Mouse (Mus musculus) midbrain, embryonic 16.5 days (tissue): ENCODE measurements at regions not wholly inside any gene's neighbourhood (a gene's known extent, or its start where the extent isn't known, plus 50 kb on each side); places are given as distances from the start of the nearest gene placed in this dataset.

Experiments
- ATAC-seq: fragments of 200-750 bp; cut with Nextera tagmentation; 2 replicates; pipeline ENCODE4 v1.8.0; 2017; ENCODE audit warnings: moderate TSS enrichment
- H3K27ac ChIP-seq: fragments of 300-500 bp; sonication (generic); 2 replicates; pipeline ENCODE4 v1.5.1; 2014; ENCODE audit warnings: mild to moderate bottlenecking, low read length, mixed read lengths
- H3K27me3 ChIP-seq: fragments of 300-500 bp; sonication (generic); 2 replicates; pipeline ENCODE4 v1.6.1; 2014; ENCODE audit warnings: low read depth, low read length, mixed read lengths; ENCODE audit not compliant: control insufficient read depth, insufficient read depth
- H3K36me3 ChIP-seq: fragments of 300-500 bp; sonication (generic); 2 replicates; pipeline ENCODE4 v1.6.1; 2014; ENCODE audit warnings: mild to moderate bottlenecking, low read length, moderate library complexity, mixed read lengths; ENCODE audit not compliant: control insufficient read depth, insufficient read depth
- H3K4me1 ChIP-seq: fragments of 300-500 bp; sonication (generic); 2 replicates; pipeline ENCODE4 v1.6.1; 2014; ENCODE audit warnings: mild to moderate bottlenecking, low read length, mixed read lengths; ENCODE audit not compliant: control insufficient read depth, insufficient read depth
- H3K4me2 ChIP-seq: fragments of 300-500 bp; sonication (generic); 2 replicates; pipeline ENCODE4 v1.6.1; 2014; ENCODE audit warnings: mild to moderate bottlenecking, low read length, mixed read lengths
- H3K4me3 ChIP-seq: fragments of 300-500 bp; sonication (generic); 2 replicates; pipeline ENCODE4 v1.5.1; 2014; ENCODE audit warnings: low read depth, mild to moderate bottlenecking, low read length, moderate library complexity, mixed read lengths
- H3K9ac ChIP-seq: fragments of 300-500 bp; sonication (generic); 2 replicates; pipeline ENCODE4 v1.6.1; 2014; ENCODE audit warnings: low read depth, low read length, mixed read lengths
- H3K9me3 ChIP-seq: fragments of 300-500 bp; sonication (generic); replicated peaks from 2 replicates; pipeline ENCODE4 v1.6.1; 2014; ENCODE audit warnings: mild to moderate bottlenecking, low read length, mixed read lengths; ENCODE audit not compliant: control insufficient read depth, poor library complexity, severe bottlenecking
- WGBS: fragments of 180-500 bp; shearing (Covaris S2); extraction: QIAGEN DNeasy Blood & Tissue Kit; methylation state at CpG from one replicate; pipeline ENCODE4 v1.1.7; 2014; 5-methylcytosine and 5-hydroxymethylcytosine counted together

- 55% methylated on average over 3 of the region's 3 CpGs for WGBS
Measured at GRCm38 (mm10) chr4:69327606-69328005, 373.4 kb upstream of the Brinp1 start.

More at GRCm38 (mm10) chr4:69327606-69328005, 373.4 kb upstream of the Brinp1 start:
- Histone ChIP-seq H3K36me3 (no peaks in the 10 kb centered on the region), H3K27me3 (no peaks in the 10 kb centered on the region), H3K27ac (no peak overlapping the region), H3K9ac (no peak overlapping the region), H3K4me1 (no peaks in the 10 kb centered on the region), H3K4me3 (no peak overlapping the region), H3K9me3 (no peaks in the 10 kb centered on the region), H3K4me2 (no peak overlapping the region)
- no peak for ATAC-seq
